Mouse (Mus musculus): ENCODE data around the gene Prkar1a. TPM values are rescaled to one million over a fixed set of nuclear protein-coding genes. Genes with fewer than 3 reads are reported as not detected.

The Prkar1a gene
- 79.0 and 118 TPM in 2 replicates for polyA plus RNA-seq (2012; rRNA removed; ENCODE audit: low replicate concordance)

GRCm38 (mm10) chr11:109649206-109649605 lies at the start of gene Prkar1a:
Gene Prkar1a, plus strand, starts transcription at chr11:109649405.

GRCm38 (mm10) chr11:109611303-109612149 lies 37.7 kb upstream of the Prkar1a start, which contains the start of gene Wipi1:
Gene Wipi1, minus strand, starts transcription at chr11:109611967.

Other genes starting within 250 kb of the Prkar1a start
- gene 9930022D16Rik, start 235.5 kb upstream of the Prkar1a start, polyA plus RNA-seq (2012; rRNA removed; ENCODE audit: low replicate concordance), result not detected in 2 replicates
- 56.4 and 57.5 TPM in 2 replicates for gene Amz2, start 223.5 kb upstream of the Prkar1a start, polyA plus RNA-seq (2012; rRNA removed; ENCODE audit: low replicate concordance)
- gene Arsg, start 176.0 kb upstream of the Prkar1a start, polyA plus RNA-seq (2012; rRNA removed; ENCODE audit: low replicate concordance), result 6.2 and 12.4 TPM in 2 replicates
- 1.2 and 4.3 TPM in 2 replicates for gene Slc16a6, start 175.8 kb upstream of the Prkar1a start, polyA plus RNA-seq (2012; rRNA removed; ENCODE audit: low replicate concordance)
- gene Wipi1, start 37.4 kb upstream of the Prkar1a start, polyA plus RNA-seq (2012; rRNA removed; ENCODE audit: low replicate concordance), result 54.5 and 57.0 TPM in 2 replicates
- gene Fam20a, start 72.9 kb downstream of the Prkar1a start, polyA plus RNA-seq (2012; rRNA removed; ENCODE audit: low replicate concordance), result 20.9 and 21.8 TPM in 2 replicates
- not detected in 2 replicates for gene 1700012B07Rik, start 178.6 kb downstream of the Prkar1a start, polyA plus RNA-seq (2012; rRNA removed; ENCODE audit: low replicate concordance)

Measured in subcutaneous adipose tissue, adult 2 months (tissue).